Mouse (Mus musculus): ENCODE results near the gene Clec4f.

DNA sequence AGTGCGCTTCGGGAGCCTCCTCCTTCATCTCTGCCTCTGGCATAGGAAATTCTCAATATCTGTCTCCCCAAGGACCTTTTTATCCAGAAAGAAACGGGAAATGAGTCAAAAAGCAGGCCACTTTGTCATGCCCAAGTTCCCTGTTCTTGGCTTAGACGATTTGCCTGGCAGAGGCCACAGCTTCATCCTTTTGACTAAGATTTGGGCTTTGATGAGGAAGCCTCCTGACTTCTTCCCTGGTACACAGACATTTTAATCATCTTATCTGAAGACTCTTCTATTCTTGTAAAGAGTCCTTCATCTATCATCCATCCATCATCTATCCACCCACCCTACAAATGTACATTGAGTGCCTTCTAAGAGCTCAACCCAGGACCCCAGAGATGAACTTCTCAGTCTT lies 21.8 kb upstream of the Clec4f start, which contains the start of gene Cd207:
- TF ChIP-seq HCFC1 (IDR thresholded peaks at IDR 0.05; ENCODE audit: borderline replicate concordance, insufficient read depth, low read length) (no peak), MAFK (IDR thresholded peaks at IDR 0.05; ENCODE audit: insufficient read depth, low read depth, low read length) (no peak), CHD2 (IDR thresholded peaks at IDR 0.05; ENCODE audit: low read depth, low read length) (no peak), ZNF384 (IDR thresholded peaks at IDR 0.05; ENCODE audit: low read depth, low read length) (no peak)
